Mouse (Mus musculus) left cerebral cortex, postnatal 4 days (tissue): ENCODE measurements around the gene Mtch1. TPM values are rescaled to one million over a fixed set of nuclear protein-coding genes. Genes with fewer than 3 reads are reported as not detected.
A peak's percentile ranks its signal among the peaks of the same experiment; 100 is the strongest.

Source experiments
- DNase-seq: peaks from one replicate; pipeline ENCODE4 v3.0.0-alpha.2; 2022
- intact Hi-C: fragments of 180-260 bp; cut with DNase I; formaldehyde crosslinking; loops from one replicate; pipeline ENCODE4 v1.15.1; 2025
- total RNA-seq, 2 experiments: library from RNA; stranded (reverse); gene quantifications; 2 replicates each; pipeline ENCODE4 v1.2.3; 2021

Gene Mtch1
- total RNA-seq, 2 experiments from 2014 or later, result 489 to 514 TPM

- intact Hi-C loops, result no loop called here
- DNase-seq, result no peak
Measured at GRCm38 (mm10) chr17:29313300-29313699, 34.4 kb downstream of the Mtch1 start.

DNA sequence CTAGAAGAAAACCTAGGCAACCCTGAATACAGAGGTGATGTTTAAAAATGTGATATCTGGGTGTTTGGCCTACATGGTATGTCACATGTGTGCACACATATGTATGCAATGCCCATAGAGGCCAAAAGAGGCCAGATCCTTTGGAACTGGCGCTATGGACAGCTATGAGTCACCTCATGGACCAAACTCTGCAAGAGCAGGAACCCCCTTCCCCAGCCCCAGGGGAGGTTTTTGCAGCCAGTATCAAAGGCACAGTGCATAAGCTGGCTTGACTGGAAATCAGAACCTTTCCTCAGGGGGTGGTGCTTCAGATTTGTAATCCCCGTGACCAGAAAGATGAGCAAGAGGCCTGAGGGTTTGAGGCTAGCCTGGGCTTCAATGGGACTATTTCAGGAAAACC is 35.7 kb downstream of the Mtch1 start:
- no peak for DNase-seq
- intact Hi-C loops, result no loop called here

DNA sequence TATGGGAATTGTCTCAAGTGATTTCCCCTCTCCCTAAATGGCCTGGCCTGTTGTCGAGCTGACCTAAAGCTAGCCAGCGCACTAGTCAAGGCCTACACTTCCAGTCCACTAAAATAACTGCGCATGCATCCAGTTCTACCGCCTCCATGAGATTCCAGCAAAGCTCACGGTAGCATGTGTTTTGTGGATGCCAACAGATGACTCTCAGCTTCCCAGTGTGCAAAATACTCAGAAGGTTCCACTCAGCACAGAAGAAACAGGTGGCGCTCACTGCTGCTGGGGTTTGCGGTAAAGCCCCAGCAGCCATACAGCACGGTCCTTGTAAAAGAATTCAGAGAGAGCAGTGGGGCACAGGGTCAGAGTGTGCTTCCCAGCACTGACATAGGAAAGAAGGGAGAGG is 36.1 kb downstream of the Mtch1 start:
- intact Hi-C loops, result no loop called here

GRCm38 (mm10) chr17:29310056-29310623 is 37.6 kb downstream of the Mtch1 start:
- peak; percentile 47 for DNase-seq
- intact Hi-C loops, result no loop called here

More for the DNA sequence above, 36.1 kb downstream of the Mtch1 start:
- no peak for DNase-seq

DNA sequence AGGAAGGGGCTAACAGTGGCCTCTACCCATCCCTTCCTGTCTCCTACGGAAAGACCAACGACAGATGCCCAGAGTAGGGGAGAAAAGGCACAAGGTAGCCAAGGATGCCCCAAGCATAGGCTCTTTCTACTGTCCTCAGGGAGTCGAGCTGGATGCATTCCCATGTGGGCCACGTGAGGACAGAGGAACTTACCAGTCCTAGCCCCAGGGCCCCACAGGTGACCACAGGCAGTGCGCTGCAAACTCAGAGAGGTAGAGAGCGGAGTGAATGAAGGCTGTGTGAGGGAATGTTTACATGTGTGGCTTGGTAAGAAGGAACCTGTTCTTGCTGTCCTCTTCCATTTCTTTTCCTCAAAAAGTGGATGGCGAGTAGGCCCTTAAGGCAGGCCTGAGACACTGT is 41.9 kb downstream of the Mtch1 start:
- no peak for DNase-seq
- intact Hi-C loops, result no loop called here

GRCm38 (mm10) chr17:29305058-29305806 is 42.5 kb downstream of the Mtch1 start:
- intact Hi-C loops, result no loop called here
- no peak for DNase-seq

DNA sequence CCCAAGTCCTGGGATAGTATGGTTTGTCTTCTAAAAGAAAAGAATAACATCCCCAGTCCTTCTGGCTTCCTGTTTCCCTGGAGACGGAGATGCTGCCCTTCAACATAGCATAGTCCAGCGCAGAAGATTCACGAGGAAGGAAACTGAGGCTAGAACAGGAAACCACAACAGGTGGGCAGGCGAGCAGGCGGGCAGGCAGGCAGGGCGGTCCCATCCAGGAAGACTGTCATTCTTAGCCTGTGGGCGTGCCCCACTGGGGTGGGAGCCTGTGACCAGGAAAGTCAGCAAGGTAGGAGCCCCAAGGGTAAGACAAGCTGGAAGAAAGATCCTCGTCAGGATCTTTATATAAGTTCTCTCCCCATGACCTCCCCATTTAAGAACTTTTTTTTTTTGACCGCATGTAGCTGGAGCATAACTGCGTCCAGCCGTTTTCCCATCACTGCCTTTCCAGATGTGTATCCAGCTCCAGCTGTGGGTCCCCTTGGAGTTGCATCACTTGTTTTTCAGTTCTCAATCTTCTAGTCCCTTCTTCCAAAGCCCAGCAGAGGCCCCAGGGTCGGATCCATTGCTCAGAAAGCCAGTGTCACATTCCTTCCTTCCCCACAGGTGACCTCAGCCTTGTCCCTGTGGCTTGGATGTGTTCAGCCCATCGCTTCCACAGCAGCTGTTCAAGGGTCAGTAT is 43.2 kb downstream of the Mtch1 start:
- DNase-seq, result no peak
- intact Hi-C loops, result no loop called here

DNA sequence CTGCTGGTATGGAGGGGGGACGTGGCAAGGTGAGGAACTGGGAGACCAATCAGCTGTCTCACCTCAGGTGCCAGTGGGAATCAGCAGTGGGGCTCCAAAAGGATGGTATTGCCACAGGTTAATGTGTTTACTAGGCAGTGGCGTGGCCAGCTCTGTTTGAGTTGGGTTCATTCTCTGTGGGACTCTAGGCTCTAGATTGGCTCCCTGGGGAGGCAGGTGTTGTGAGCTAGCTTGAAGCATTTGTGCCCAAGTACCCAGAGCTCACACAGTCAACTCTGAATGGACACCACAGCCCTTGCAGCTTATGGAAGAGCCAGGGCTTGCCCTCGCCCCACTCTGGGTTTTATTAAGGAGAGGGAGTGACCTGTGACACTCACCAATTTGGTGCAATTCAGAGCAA is 43.9 kb downstream of the Mtch1 start:
- intact Hi-C loops, result no loop called here
- no peak for DNase-seq

DNA sequence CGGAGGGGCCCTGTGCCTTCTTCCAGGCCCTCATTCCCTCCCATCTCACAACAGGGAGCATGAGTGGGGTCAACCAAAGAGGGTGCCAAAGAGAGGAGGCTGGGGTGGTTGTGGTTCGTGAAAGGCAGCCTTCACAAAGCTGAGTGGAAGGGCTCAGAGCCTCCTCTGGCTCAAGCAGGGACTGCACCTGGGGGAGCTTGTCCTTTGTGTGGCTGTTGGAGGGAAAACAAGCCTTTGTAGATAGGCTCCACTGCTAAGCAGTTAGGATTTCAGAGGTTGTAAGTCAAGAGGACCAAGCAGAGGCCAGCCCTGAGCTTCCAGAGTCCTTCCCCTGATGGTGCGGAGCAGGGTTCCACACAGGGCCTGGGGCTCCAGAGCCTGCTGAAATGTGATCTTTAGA is 44.6 kb downstream of the Mtch1 start:
- intact Hi-C loops, result no loop called here
- peak; percentile 21 for DNase-seq

GRCm38 (mm10) chr17:29302149-29302548 is 45.6 kb downstream of the Mtch1 start:
- DNase-seq, result no peak
- intact Hi-C loops, result no loop called here

DNA sequence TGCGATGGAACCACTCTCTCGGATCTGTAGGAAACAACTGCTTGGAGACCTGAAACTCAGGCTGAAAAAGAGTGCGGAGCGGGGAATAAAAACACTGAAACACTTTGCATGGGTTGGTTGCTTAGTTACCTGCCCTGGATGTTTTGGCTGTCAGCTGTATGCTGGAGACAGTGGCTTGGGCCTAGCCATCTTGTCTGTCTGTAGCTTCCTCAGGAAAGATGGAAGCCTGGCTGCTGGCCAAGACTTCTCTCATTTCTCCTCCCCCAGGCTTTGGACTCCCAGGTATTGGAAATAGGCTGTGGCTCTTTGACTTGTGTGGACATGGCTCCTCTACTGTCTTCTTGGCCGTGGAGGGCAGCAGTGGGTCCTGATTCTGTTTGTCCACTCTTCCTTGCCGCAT is 46.3 kb downstream of the Mtch1 start:
- DNase-seq, result no peak

GRCm38 (mm10) chr17:29300926-29301325 is 46.8 kb downstream of the Mtch1 start:
- DNase-seq, result no peak
- intact Hi-C loops, result no loop called here

More for the DNA sequence above, 46.3 kb downstream of the Mtch1 start:
- intact Hi-C loops, result no loop called here

DNA sequence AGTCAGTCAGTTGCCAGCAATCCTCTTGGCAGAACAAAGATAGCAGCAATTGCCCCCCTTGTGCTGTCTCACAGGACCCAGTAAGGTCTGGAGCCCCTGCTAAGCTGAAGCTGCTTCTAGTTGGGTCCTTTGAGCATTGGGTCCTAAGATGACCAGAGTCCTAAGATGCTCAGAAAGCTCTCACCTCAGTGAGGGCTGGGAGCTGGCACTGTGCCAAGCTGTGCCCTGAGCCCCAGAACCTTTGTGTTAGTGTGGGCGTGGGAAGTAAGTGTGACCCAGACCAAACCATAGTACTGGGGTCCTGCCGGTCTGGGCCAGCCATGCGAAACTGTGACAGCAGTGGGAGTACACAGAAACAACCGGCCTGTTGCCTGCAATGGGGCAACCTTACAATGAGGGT is 48.5 kb downstream of the Mtch1 start:
- no peak for DNase-seq
- intact Hi-C loops, result no loop called here

DNA sequence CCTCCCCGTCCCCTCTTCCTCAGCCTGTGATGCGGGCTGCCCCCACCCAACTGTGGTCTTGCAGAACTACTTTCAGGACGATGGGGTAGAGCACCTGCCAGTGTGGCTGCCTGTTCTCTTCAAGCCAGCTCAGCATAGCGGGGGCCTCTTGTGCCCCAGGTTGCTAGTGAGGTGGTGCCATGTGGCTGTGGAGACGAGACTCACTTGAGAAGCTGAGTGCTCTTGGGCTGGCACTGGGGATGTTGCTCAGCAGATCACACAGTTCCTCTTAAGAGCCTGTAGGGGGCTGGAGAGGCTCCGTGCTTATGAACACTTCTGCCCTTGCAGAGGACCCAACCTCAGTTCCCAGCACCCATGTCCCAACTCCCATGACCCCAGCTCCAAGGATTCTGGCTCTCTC is 49.9 kb downstream of the Mtch1 start:
- no peak for DNase-seq

GRCm38 (mm10) chr17:29297321-29297720 is 50.4 kb downstream of the Mtch1 start:
- DNase-seq, result no peak
- intact Hi-C loops, result no loop called here

More for the DNA sequence above, 49.9 kb downstream of the Mtch1 start:
- intact Hi-C loops, result no loop called here

DNA sequence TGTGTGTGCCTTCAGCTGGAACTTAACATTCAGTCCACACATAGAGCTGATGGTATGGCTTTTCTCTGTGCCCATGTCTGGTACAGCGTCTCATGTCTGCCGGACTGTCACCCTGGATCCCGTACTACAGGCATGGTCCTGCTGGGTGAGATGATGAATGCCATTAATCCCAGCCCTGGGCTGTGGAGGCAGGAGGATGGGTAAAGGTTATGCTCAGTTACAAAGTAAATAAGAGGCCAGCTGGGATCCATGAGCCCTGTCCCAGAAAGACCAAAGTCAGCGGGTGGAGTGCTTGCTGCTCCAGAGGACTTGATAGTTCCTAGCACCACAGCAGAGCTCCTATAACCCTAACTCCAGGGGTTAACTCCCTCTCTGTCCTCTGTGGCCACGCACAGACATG is 51.9 kb downstream of the Mtch1 start:
- intact Hi-C loops, result no loop called here
- DNase-seq, result no peak

DNA sequence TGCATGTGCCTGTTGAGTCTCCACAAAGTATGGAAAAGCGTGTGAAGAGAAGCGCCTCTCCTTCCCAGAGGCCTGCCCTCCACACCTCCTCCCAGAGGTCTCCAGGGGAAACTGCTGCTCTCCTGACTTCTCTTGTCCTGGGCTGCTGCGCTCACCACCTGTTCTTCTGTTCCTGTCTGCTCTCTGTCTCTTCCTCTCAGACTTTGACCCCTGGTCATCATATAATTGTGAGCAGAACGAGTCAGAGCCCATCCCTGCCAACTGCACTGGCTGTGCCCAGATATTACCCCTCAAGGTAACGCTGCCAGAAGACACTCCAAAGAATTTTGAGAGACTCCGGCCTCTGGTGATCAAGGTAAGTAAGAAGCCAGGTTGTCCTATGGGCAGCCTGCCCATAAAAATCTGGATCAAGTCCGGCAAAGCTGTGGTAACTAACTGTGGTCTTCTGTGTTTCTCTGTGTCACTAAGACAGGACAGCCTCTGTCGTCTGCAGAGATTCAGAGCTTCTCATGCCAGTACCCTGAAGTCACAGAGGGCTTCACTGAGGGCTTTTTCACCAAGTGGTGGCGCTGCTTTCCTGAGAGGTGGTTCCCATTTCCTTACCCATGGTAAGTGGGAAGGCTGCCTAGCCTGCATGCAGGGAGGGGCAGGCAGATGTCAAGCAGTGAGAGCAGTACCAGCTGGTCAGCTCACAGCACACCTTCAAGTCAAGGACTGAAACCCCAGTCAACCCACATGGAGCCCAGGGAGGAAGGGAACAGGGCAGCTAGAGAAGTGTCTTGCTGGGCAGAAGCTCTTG is 53.7 kb downstream of the Mtch1 start:
- intact Hi-C loops, result no loop called here
- DNase-seq, result peak; percentile 48

GRCm38 (mm10) chr17:29292996-29293395 is 54.7 kb downstream of the Mtch1 start:
- no peak for DNase-seq
- intact Hi-C loops, result no loop called here

DNA sequence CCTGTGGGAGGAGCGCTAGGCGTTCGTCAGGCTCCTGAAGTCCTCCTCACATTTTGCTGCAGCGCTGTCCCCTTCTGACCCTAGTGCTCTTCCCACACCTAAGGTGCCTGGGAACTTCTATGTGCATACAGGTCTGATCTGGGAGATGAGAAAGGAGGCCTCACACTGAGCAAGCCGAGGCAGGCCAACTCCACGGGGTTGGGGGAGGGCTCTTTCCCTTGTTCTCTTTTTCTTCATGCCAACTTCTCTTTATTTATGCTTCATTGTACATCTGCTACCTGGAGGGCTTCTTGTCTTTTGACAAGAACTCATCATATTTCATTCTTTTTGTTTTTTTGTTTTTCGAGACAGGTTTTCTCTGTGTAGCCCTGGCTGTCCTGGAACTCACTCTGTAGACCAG is 55.9 kb downstream of the Mtch1 start:
- intact Hi-C loops, result no loop called here
- DNase-seq, result no peak

DNA sequence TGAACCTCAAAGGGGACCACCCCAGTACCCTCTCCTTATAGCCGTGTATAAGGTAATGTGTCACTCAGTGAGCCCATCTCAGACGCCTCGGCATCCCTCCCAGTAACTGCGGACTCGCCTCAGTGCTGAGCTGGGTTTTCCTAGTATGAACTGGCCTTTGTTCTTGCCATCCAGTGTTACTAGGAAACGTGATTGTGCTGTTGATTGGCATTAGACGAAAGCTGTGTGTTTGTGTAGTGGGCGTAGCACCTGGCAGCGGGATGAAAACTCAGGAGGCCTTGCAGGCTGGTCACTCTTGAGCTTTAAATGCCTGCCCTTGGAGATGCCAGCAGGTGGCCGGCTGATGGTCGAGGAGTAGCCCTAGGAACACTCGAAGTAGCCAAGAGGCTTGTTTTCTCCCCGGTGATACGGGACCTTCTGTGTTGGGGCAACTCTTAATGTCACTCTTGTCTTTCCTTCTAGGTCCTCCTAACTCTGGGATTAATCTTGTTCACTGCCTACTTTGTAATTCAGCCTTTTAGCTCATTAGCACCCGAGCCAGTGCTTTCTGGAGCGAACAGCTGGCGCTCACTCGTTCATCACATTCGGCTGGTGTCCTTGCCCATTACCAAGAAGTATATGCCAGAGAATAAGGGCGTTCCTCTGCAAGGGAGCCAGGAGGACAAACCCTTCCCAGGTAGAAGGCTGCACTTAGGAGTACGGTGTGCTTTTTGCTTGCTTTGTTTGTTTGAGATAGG is 65.3 kb downstream of the Mtch1 start:
- no peak for DNase-seq

More for the DNA sequence above, 65.3 kb downstream of the Mtch1 start:
- intact Hi-C loops, result no loop called here
